Mouse (Mus musculus): ENCODE measurements around the gene Bcl6.

Bcl6 gene

DNA sequence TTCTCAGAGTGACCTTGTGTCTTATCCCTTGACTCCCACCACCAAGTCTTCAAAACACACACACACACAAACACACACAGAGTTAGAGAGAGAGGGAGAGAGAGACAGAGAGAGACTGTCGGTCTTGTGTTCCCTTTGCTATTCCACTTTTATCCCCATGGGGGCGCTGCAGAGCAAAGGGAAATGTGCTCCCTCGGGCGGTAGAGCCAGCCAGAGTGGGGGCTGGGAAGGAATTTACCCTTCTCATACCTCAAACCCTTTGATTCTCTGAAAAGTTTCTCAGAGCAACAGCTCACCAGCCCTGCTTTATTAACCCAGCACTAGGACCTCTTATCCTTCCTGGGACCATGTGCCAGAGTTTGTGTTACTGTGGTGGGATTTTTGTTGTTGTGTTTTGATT is 2.5 kb upstream of the Bcl6 start:
- peak; percentile 67 to 89 for DNase-seq (ENCODE audit: low spot score in 2 of 2)

DNA sequence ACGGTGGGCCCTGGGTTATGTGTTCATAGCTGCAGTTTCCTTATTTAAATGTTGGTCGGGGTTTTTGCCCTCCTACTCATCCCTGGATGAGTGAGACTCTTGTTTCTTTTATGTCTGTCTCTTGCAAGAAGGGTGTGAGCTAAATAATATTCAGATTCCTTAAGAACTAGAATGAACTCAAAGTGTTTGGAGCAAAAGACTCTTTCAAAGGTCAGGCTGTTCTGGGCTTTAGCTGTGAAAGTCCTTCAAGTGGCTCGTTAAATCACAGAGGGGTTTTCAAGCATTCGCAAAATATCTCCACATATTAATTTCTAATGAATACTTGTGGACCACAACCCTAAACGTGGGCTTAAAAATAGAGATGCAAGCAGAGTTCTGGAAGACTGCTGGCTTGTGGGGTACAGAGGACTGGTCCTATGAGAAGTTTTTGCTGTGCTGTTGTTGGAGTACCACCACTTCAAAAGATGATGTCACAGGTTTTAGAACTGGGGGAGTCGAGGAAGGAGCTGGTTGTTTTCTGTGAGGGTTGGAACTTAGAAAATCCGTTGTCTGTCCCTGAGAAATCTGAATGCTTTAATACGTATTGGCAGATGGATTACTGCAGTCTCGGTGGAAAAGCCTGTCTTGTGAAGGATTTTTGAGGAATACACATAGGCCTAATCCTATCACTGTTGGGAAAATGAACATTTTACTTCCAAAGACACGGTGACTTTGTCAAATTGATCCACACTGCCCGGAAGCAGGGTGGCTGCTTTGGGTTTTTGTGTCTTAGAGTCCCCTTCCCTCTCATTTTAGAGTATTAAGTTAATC is 1.7 kb upstream of the Bcl6 start:
- no peak for DNase-seq (ENCODE audit: low spot score in 2 of 2)

DNA sequence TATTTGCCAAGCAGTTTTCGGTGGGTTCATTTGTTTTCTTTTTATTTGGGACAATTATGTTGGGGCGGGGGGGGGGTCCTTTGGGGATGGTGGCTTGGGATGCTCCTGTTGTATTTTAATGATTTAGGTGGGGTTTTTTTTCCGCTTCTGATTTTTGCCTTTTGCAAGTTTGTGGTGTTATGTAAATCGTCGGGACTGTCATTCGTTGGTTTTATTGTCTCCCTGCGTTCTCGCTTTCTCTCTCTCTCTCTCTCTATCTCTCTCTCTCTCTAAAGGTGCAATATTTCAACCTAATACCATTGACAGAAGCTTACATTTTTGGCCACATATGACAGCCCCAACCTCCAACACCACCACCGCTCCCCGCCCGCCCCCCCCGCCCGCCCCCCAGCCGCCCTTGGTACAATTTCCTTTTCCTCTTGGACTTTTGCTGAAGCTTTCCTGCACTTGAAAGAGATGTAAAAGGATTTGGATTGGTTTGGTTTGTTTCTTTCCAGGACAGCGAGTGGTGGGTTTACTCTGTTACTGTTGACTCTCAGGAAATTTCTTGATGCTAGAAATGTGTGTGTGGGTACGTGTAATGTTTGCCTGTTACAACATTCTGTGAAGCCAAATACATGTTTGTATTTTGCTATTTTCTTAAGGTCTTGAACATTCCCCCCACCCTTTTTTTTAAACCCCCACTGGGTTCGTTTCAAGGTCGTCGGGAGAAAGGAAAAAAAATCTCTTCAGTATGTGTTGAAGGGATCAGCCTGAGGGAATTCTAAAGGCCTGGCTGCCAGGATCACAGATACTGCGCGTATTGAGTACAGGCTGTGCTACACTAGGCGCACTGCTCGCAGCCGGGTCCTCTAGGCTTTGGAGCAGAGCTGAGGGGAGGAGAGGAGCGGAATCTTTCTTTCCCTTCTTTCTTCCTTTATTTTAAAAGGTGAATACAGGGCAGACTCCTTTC is 833 bp upstream of the Bcl6 start:
- DNase-seq (ENCODE audit: low spot score in 2 of 2) = peak; percentile 68 to 72

GRCm38 (mm10) chr16:23988157-23988465 is 541 bp downstream of the Bcl6 start:
- DNase-seq (ENCODE audit: low spot score in 2 of 2) = no peak

DNA sequence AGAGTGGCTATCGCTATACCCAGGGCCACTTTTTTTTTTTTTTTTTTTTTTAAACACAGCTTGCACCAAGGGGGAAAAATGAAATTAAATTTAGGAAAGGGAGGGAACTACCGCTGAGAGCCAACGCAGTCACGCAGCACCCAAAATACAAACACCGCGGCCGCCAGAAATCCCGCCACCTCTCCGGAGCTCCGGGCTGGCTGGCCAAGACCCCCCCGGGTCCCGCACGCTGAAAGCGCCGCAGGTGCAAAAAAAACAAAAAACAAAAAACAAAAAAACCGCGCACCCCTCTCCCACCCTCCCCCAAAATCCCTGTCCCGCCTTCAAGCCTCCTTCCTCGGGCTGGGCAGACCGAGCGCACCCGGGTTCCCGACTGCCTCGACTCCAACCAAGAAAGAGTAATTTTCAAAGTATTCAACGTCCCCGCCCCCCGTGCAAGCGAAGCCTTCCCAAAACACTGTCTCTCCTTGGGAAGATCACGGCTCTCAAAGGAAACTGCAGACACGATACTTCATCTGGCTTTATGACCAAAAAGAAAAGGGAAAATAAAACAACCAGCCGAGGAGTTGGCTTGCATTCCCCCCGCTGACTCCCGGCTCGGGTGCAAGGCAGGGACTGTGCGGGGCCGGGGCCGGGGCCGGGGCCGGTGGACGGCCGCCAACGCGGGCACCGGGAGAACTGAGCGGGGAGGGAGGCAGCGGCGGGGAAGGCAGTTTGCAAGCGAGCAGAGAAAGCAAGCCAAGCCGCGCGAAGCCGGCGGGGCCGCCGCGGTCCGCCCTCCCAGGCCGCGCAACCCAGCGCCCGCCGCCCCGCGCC is 1.1 kb downstream of the Bcl6 start:
- DNase-seq (ENCODE audit: low spot score in 2 of 2) = peak in 1 of 2 experiments; percentile 44

DNA sequence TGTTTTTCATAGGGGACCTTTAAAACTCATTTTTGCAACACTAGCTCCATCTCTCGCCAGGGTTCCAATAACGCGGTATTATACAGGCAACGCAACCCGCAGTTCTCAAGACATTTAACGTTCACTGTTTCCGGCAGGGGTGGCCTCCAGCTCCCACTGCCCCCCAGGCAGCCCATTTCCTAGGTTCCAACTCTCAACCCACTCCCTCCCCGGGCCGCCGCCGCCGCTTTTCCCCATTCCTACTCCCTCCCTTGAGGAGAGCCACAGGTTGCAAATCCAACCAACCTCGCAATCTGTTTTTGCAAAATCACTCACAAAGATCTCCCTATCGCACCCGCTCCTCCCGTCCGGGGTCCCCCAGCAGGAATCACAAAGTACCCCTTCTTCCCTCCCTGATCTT is 1.8 kb downstream of the Bcl6 start:
- DNase-seq (ENCODE audit: low spot score in 2 of 2) = peak in 1 of 2 experiments; percentile 43

GRCm38 (mm10) chr16:23986176-23986575 is 2.5 kb downstream of the Bcl6 start:
- DNase-seq (ENCODE audit: low spot score in 2 of 2) = peak in 1 of 2 experiments; percentile 51

- peak in 1 of 2 experiments; percentile 71 for DNase-seq (ENCODE audit: low spot score in 2 of 2)
These were observed 3.2 kb downstream of the Bcl6 start for GRCm38 (mm10) chr16:23985467-23985861.

DNA sequence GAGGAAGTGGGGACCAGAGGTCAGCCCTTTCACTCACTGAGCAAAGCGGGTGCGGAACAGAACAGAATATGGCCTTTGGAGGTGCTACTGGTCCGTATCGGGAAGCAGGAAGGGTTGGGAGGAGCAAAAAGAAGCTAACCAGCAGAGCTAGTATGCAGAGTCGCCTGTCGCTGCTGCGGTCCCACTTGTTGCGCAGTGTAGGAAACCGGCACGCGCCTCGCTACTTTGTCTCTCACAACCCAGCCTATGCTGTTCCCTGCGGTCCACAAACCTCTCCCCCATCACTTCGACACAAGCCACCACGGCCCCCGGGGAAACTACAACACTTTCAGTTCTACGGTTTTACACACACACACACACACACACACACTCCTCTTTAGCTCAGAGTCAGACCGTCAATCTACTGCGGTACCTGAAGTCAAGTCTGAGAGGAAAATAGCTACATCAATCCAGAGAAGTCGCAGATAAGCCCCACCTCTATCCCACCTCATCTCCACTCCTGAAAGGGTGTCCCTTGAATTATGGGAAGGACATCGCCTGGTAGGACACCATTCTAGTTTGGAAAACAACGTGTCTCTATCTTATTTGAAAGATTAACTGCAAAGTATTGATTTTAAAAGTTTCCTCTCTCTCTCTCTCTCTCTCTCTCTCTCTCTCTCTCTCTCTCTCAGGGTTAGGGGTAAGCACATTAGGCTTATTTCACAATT is 3.7 kb downstream of the Bcl6 start:
- DNase-seq (ENCODE audit: low spot score in 2 of 2) = peak; percentile 65 to 76

DNA sequence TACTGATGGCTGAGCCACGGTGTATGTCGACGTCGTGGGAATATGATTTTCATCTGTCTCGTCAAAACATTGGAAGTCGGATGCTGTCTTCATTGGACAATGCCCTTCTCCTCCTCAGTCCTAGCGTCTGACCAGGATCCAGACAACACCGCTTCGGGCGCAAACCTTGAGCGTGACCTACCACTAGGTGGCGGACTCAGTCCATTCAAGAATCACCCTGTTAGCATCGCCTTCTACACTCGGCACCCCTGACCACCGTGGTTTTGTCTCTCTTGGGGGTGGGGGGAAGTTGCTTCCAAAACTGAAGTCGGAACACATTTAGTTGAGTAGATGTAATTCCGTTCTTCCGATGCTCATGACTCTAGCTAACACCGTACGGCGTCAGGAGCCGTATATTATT is 4.5 kb downstream of the Bcl6 start:
- peak; percentile 85 to 92 for DNase-seq (ENCODE audit: low spot score in 2 of 2)

GRCm38 (mm10) chr16:23982891-23983588 is 5.6 kb downstream of the Bcl6 start:
- peak in 1 of 2 experiments; percentile 72 for DNase-seq (ENCODE audit: low spot score in 2 of 2)

GRCm38 (mm10) chr16:23981925-23982851 is 6.5 kb downstream of the Bcl6 start:
- peak; percentile 84 to 91 for DNase-seq (ENCODE audit: low spot score in 2 of 2)

GRCm38 (mm10) chr16:23980991-23981720 is 7.5 kb downstream of the Bcl6 start:
- DNase-seq (ENCODE audit: low spot score in 2 of 2) = peak in 1 of 2 experiments; percentile 43

DNA sequence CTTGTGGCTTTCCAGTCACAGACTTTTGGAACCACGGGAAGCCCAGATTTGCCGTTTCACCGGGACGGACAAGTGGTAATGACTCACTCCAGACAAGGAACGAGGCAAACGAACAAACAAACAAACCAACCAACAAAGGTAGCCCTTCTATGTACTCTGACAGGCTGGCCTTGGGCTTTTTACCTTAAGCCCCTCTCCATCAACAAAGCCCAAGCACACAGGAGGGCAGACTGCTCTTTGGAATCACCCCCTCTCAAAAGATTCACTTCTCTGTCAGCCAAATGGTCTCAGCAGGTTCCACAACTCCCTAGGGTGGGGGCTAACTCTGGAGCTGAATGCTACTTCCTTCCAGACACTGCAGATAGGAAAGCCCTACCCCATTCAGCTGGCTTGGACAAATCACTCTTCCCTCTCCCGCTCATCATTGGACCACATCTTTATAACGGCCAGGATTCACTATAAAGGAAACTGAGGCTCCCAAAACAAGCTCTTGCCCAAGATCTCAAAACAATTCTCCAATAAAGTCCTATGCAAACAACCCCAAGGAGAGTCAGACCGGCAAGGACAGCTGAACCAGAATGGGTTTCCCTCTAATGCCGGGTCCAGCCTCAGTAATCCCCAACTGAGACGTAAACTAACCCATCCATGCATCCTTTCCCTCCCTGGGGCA is 8.3 kb downstream of the Bcl6 start:
- peak in 1 of 2 experiments; percentile 34 for DNase-seq (ENCODE audit: low spot score in 2 of 2)

DNA sequence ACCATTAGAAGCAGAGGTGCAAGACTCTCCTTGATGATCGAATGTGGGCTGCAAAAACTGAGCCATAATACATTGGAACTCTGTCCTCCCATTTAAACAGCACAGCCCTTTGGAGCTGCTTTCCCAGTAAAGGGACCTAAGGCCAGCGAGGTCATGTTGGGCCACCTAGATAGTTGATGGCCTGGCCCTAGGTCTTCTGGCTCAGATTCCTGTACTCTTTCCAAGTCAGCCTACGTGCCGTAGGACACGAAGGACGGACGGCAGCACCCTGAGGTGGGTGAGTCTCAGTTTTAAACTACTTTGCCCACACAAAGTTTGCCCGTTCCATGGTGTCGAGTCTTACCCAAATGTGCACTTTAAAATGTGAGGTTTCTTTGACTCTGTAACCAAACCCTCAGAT is 9.2 kb downstream of the Bcl6 start:
- peak; percentile 55 to 75 for DNase-seq (ENCODE audit: low spot score in 2 of 2)

DNA sequence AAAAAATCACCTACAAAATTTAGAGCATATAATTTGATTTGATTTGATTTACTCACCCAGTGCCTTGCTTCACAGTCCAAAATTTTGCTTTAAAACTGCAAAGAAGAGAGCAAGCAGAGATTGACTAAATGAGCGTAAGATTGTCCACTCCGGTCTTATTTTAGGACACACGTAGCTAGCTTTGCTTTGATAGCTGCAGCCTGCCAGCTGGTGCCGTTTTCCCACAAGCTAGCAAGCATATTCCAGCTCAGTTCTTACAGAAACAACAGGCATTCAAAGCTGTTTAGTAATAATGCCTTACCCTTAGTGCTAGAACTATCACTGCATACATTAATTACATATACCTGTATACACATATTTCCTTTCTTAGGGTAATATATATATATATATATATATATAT is 10.2 kb downstream of the Bcl6 start:
- DNase-seq (ENCODE audit: low spot score in 2 of 2) = peak in 1 of 2 experiments; percentile 33

GRCm38 (mm10) chr16:23977732-23978131 is 10.9 kb downstream of the Bcl6 start:
- peak in 1 of 2 experiments; percentile 33 for DNase-seq (ENCODE audit: low spot score in 2 of 2)

GRCm38 (mm10) chr16:23976196-23976595 is 12.5 kb downstream of the Bcl6 start:
- no peak for DNase-seq (ENCODE audit: low spot score in 2 of 2)
